Mouse (Mus musculus): ENCODE data around the gene Slc7a10.

Slc7a10 gene

GRCm38 (mm10) chr7:35185889-35186569, at the start of gene Slc7a10:
TSS of gene Slc7a10 (plus strand) at chr7:35186385.
- DNase-seq (ENCODE audit: extremely low read depth, low read depth): no peak

GRCm38 (mm10) chr7:35137524-35137923, 48.7 kb upstream of the Slc7a10 start:
- DNase-seq (ENCODE audit: extremely low read depth, low read depth): no peak

DNA sequence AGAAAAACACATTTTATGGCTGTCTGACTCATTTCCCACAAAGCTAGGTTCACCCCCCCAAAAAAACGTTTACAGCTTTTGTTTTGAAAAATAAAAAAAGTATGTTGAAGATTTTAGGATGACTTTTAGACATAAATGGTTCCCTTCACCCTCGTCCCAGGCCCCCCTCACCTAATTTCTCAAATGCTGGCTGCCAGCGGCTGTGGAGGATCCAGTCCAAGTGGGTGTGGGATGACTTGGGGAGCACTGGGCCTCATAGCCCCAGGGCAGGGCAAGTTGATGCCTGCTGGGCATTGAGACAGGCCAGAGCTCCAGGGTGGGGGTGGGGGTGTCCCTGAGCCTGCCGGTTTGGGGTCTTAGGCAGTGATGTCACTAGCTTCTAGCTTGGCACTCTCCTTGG, 47.7 kb upstream of the Slc7a10 start:
- no peak for DNase-seq (ENCODE audit: extremely low read depth, low read depth)

- DNase-seq (ENCODE audit: extremely low read depth, low read depth): no peak
Measured at GRCm38 (mm10) chr7:35139880-35140279, 46.3 kb upstream of the Slc7a10 start.

DNA sequence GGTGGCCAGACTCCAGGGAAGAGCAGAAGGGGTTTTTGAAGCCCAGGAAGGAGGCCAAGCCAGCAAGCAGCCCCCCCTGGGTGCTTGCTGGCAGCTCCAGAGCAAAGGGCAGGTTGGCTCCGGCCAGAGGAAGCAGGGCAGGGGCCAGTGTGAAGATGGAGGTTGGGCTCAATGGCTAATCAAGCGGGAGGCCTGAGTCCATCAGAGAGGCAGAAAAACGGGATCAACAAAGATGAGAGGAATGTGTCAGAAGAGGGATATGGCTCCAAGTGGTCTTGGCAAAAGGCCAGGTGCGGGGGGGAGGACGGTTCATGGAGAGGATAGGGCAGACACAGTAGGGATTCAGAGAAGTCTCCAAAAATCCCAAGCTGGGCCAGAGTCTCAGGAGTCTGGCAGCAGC, 44.7 kb upstream of the Slc7a10 start:
- no peak for DNase-seq (ENCODE audit: extremely low read depth, low read depth)

- no peak for DNase-seq (ENCODE audit: extremely low read depth, low read depth)
Measured at GRCm38 (mm10) chr7:35142522-35142921, 43.7 kb upstream of the Slc7a10 start.

DNA sequence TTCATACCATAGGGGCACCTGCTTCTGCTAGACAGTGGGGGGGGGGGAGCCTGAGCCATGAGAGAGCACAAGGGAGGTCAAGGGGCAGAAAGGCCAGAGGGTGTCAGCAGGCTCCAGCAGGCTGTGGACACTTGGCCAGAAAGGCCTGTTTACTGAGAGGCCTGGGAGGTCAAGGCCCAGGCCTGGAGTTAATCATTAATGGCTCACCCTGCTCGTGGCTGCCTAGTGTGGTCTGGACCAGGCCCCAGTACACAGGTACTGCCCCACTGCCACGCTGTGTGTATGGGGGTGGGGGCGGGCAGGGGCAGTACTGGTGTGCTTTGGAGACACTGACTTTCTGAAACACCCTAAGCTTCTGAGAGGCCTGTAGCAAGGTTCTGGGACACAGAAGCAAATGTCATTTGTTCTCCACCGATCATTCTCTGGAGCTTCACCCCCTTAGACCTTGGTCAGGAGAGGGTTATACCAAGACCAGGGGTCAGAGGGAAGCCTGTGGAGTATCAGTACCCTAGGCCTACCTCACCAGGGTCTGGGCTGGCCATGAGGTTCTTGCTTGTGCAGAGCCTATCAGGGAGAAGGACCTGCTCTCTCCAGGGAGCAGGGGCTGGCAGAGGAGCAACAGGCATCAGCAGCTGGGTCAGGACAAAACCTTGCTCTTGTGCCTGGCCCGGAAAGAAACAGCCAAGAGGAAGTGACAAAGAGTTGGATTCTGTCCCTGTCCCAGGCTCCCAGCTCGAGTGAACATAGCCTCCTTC, 42.1 kb upstream of the Slc7a10 start:
- no peak for DNase-seq (ENCODE audit: extremely low read depth, low read depth)

- no peak for DNase-seq (ENCODE audit: extremely low read depth, low read depth)
Measured at GRCm38 (mm10) chr7:35145068-35145467, 41.1 kb upstream of the Slc7a10 start.

GRCm38 (mm10) chr7:35146269-35146668, 39.9 kb upstream of the Slc7a10 start:
- DNase-seq (ENCODE audit: extremely low read depth, low read depth): no peak

DNA sequence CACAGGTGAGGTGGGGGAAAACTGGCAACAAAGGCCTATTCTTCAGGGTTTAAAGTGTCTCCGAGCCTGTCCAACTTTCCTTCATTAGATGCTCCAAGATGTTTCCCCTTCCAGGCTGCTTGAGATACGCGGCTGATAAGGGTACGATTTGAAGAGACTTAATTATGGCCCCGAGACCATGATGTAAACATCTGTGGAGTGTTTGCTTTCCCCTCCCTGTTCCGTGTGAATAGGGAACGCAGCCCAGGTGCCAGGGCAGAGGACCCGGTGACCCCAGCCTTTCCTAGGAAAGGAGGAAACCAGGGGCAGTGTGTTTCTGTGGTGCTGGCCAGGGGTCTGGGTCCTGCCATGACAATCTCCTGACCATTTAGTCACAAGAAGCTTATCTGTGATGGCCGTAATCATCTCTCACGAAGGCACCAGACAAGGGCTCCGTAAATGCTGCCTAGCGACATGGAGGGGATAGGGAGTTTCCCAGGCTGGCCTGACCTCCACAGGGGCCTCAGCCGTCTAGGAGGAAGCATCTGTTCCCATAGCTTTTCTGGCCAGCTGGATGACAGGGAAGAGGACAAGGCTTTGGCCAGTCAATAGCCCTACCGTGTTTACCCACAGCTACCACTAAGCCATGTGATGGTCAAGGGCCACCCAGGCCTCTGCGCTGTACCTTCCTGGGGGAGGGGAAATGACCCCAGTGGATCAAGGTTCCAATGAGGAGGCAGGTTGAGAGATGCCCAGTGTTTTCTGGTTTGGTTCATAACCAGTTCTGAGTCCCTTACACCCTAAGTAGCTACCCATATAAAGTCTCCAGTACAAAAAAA, 36.4 kb upstream of the Slc7a10 start:
- DNase-seq (ENCODE audit: extremely low read depth, low read depth): no peak

DNA sequence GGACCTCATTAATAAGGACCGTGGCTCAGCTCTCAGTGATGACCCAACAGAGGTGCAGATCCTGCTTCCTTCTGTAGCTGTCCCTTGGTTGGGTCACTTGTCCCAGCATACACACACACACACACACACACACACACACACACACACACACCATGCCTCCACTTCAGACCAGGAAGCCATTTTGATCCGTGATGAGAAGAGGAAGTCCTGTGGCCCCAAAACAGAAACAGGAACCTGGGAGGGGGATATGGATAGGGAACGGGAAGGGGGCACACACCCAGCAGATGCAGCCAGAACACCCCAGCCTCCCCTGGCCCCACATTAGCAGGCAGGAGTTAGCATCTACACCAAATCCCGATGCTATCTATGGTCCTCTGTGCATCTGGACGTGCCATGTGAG, 35.3 kb upstream of the Slc7a10 start:
- DNase-seq (ENCODE audit: extremely low read depth, low read depth): no peak

DNA sequence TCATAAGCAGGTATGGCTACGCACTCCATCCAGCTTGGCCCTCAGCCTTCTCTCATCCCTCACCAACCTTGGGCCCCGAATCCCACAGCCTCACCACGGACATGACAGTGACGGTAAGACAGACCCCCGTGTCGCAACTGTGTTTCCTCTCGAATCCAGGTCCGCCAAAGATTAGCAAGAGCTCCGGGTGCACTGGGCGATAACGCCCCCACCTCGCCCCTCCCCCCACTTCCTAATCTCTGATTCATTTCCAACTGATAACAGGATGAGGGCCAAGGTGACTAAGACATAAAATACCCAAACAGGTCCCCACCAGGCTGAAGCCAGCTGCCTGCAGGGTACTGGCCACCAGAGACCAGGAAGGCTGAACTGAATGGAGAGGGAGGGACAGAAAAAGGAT, 31.7 kb upstream of the Slc7a10 start:
- no peak for DNase-seq (ENCODE audit: extremely low read depth, low read depth)

- no peak for DNase-seq (ENCODE audit: extremely low read depth, low read depth)
Measured at GRCm38 (mm10) chr7:35156561-35157477, 29.4 kb upstream of the Slc7a10 start.

DNA sequence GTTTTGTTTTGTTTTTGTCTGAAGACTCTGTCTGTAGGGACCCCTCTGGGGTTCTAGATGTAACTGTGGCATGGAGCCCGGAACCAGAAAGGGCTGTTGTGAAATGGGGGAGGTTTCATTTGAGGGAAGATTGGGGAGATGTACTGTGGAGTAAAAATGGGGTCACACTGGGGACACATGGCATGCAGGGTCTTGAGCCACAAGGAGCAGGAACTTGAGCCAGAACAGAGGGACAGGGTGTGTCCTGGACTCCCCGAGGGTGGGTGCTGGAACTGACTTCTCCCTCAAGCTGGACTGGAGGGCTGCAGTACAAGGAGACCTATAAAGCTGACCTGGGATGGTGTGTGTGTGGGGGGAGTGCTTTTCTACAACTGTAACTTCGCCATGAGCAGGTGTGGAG, 28.7 kb upstream of the Slc7a10 start:
- no peak for DNase-seq (ENCODE audit: extremely low read depth, low read depth)

- no peak for DNase-seq (ENCODE audit: extremely low read depth, low read depth)
Measured at GRCm38 (mm10) chr7:35162443-35162842, 23.7 kb upstream of the Slc7a10 start.

GRCm38 (mm10) chr7:35163600-35163999, 22.6 kb upstream of the Slc7a10 start:
- no peak for DNase-seq (ENCODE audit: extremely low read depth, low read depth)

GRCm38 (mm10) chr7:35164131-35164530, 22.1 kb upstream of the Slc7a10 start:
- no peak for DNase-seq (ENCODE audit: extremely low read depth, low read depth)

- DNase-seq (ENCODE audit: extremely low read depth, low read depth): no peak
Measured at GRCm38 (mm10) chr7:35166988-35167387, 19.2 kb upstream of the Slc7a10 start.

- DNase-seq (ENCODE audit: extremely low read depth, low read depth): no peak
Measured at GRCm38 (mm10) chr7:35167925-35168324, 18.3 kb upstream of the Slc7a10 start.

DNA sequence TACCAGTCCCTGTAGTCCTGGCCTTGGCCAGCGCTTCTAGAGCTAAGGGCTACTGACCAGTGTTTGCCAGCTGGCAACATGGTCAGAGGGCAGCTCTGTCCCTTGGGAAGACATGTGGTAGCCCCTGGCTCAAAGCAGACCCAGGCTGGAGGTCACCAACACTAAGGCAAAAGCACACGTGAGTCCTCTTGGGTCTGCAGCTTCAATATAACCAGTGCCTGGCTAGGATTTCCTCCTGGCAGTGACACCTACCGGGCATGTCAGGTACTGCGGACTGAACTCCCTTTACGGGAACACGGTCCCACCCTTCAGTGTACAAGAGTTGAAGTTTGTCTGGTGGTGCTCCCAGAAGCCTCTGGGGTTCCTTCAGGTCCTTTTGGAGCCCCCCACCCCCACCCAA, 16.8 kb upstream of the Slc7a10 start:
- DNase-seq (ENCODE audit: extremely low read depth, low read depth): peak; percentile 56

- peak; percentile 80 for DNase-seq (ENCODE audit: extremely low read depth, low read depth)
Measured at GRCm38 (mm10) chr7:35171867-35172382, 14.3 kb upstream of the Slc7a10 start.

All from MEL-GATA-1-ER (cell line).